Mouse (Mus musculus): ENCODE data around the gene Tiprl.

DNA sequence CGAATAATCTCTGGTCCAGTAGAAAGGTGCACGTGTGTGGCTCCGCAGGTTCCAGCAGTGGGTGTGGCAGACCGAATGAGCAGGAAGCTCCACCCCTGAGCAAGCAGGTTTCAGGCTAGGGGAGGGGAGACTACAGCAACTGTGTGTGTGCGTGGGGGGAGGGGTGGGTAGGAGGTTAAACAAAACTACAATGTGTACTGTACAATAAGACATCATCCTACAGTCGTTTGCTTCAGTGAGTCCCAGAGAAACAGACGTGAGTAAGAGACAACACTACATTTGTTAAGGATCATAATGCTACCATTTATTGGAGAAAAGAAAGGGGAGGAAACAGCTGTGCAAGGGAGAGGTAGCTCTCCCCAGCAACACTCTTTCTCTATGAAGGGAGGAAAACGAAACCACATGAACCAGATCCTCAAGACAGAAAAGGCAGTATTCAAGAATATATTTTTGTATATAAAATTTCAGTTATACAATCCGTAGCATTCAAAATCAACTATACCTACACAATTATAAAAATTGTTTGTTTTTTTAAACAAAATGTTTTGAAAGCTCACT lies 62.7 kb downstream of the Tiprl start:
- no peak for TF ChIP-seq CTCF (IDR thresholded peaks at IDR 0.05; ENCODE audit: borderline replicate concordance, extremely low read depth, insufficient read depth, insufficient read length)
- TF ChIP-seq POLR2A (IDR thresholded peaks at IDR 0.05; ENCODE audit: borderline replicate concordance, extremely low read depth, insufficient read depth, insufficient read length, poor library complexity, severe bottlenecking) = no peak
